Mouse (Mus musculus): ENCODE data around the gene Rhbdd1. TPM values are rescaled to one million over a fixed set of nuclear protein-coding genes. Genes with fewer than 3 reads are reported as not detected.

Gene Rhbdd1
- total and polyA plus RNA-seq, 3 experiments, result 7.5 to 10.4 TPM; not detected in 1

GRCm38 (mm10) chr1:82440123-82440522 is 123.9 kb downstream of the Rhbdd1 start:
- no peaks in the 10 kb centered on the region; a peak in 1 of 4 replicates for H3K36me3 ChIP-seq (ENCODE audit: control insufficient read depth in 1 of 2, insufficient read depth in 2 of 2, low read length in 2 of 2)

GRCm38 (mm10) chr1:82443517-82443916 is 127.3 kb downstream of the Rhbdd1 start:
- H3K4me3 ChIP-seq (ENCODE audit: control insufficient read depth in 1 of 2, insufficient read depth in 1 of 2, low read depth in 2 of 2, low read length in 2 of 2), result no peak overlapping the region
- TF ChIP-seq UBTF (IDR thresholded peaks at IDR 0.05; ENCODE audit: borderline replicate concordance, insufficient read depth, low read depth, low read length) (no peak), GATA1 (IDR thresholded peaks at IDR 0.05; ENCODE audit: low read depth, low read length) (no peak), SMC3 (IDR thresholded peaks at IDR 0.05; ENCODE audit: low read depth, low read length) (no peak), MYC (IDR thresholded peaks at IDR 0.05; ENCODE audit: low read depth, low read length) (no peak), MYB (IDR thresholded peaks at IDR 0.05; ENCODE audit: low read depth, low read length) (no peak), ZKSCAN1 (IDR thresholded peaks at IDR 0.05; ENCODE audit: low read depth, low read length) (no peak), MAZ (IDR thresholded peaks at IDR 0.05; ENCODE audit: low read depth, low read length) (no peak), KAT2A (conservative IDR thresholded peaks at IDR 0.05; ENCODE audit: low read depth, low read length) (no peak), CHD1 (IDR thresholded peaks at IDR 0.05; ENCODE audit: low read depth, low read length) (no peak), POLR2AphosphoS5 (IDR thresholded peaks at IDR 0.05; ENCODE audit: borderline replicate concordance, low read depth, low read length) (no peak), CHD2 (IDR thresholded peaks at IDR 0.05; ENCODE audit: low read length) (no peak), HCFC1 (IDR thresholded peaks at IDR 0.05; ENCODE audit: low read depth, low read length) (no peak)
- no peak for DNase-seq (ENCODE audit: low read depth, low spot score)
- no peaks in the 10 kb centered on the region for H3K9me3 ChIP-seq (replicated peaks; ENCODE audit: insufficient read depth, low read length)
- H3K9ac ChIP-seq (ENCODE audit: control insufficient read depth, low read depth, low read length, poor library complexity, severe bottlenecking), result no peak overlapping the region
- no peaks in the 10 kb centered on the region; a peak in 1 of 4 replicates for H3K36me3 ChIP-seq (ENCODE audit: control insufficient read depth in 1 of 2, insufficient read depth in 2 of 2, low read length in 2 of 2)
- no peaks in the 10 kb centered on the region for H3K79me2 ChIP-seq (ENCODE audit: control insufficient read depth, insufficient read depth, low read length, poor library complexity)
- H3K4me1 ChIP-seq (ENCODE audit: control insufficient read depth in 1 of 2, insufficient read depth in 2 of 2, low read length in 2 of 2), result no peaks in the 10 kb centered on the region
- no peak overlapping the region for H3K27ac ChIP-seq (ENCODE audit: control insufficient read depth, low read depth, low read length)
- H3K27me3 ChIP-seq (ENCODE audit: control insufficient read depth in 1 of 2, insufficient read depth in 2 of 2, low read length in 2 of 2), result no peaks in the 10 kb centered on the region

More at GRCm38 (mm10) chr1:82440123-82440522, 123.9 kb downstream of the Rhbdd1 start:
- TF ChIP-seq UBTF (IDR thresholded peaks at IDR 0.05; ENCODE audit: borderline replicate concordance, insufficient read depth, low read depth, low read length) (no peak), ZKSCAN1 (IDR thresholded peaks at IDR 0.05; ENCODE audit: low read depth, low read length) (no peak), TBP (IDR thresholded peaks at IDR 0.05; ENCODE audit: low read depth, low read length) (no peak), BHLHE40 (IDR thresholded peaks at IDR 0.05; ENCODE audit: borderline replicate concordance, low read depth, low read length) (no peak), TCF12 (IDR thresholded peaks at IDR 0.05; ENCODE audit: low read depth, low read length) (no peak), SMC3 (IDR thresholded peaks at IDR 0.05; ENCODE audit: low read depth, low read length) (no peak)
- Histone ChIP-seq H3K4me1 (ENCODE audit: control insufficient read depth in 1 of 2, insufficient read depth in 2 of 2, low read length in 2 of 2) (no peaks in the 10 kb centered on the region), H3K27ac (ENCODE audit: control insufficient read depth, low read depth, low read length) (no peak overlapping the region), H3K79me2 (ENCODE audit: control insufficient read depth, insufficient read depth, low read length, poor library complexity) (no peaks in the 10 kb centered on the region), H3K9ac (ENCODE audit: control insufficient read depth, low read depth, low read length, poor library complexity, severe bottlenecking) (no peak overlapping the region), H3K4me3 (ENCODE audit: control insufficient read depth in 1 of 2, insufficient read depth in 1 of 2, low read depth in 2 of 2, low read length in 2 of 2) (no peak overlapping the region), H3K9me3 (replicated peaks; ENCODE audit: insufficient read depth, low read length) (no peaks in the 10 kb centered on the region), H3K27me3 (ENCODE audit: control insufficient read depth in 1 of 2, insufficient read depth in 2 of 2, low read length in 2 of 2) (no peaks in the 10 kb centered on the region)
- DNase-seq (ENCODE audit: low read depth, low spot score), result no peak

Measured in MEL (cell line).